Comparison of ENCODE assay signal across 23 mouse cellular contexts in the genomic region with DNA sequence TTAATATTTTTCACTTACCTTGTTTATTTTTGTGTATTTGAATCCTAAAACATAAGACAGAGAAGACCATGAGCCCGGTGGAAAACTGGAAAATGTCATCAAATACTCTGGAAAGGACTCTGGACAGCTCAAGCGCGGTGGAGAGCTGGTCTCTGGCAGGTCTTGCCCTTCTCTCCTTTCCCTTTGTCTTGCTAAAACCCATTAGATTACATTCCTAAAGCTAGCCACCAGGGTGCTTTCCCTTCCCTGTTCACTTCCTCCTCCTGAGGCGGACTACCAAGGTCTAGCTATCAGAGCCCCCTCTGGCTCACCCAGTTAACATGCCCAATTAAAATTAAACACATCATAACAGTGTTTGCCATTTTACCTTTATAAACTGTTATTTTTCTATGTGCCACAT.
DNase-seq lines count a peak whose midpoint lies in the region; ATAC-seq and TF ChIP-seq lines count a peak whose summit lies in the region.
"Had no signal": no experiment of that assay in that cellular context is flagged by ENCODE, and none has a peak within 500 bp of the region (broad histone marks: within the 10 kb centered on the region; RNA-seq: fewer than 3 reads in every experiment).

No protein-coding gene starts in this region.

- no peak for TF ChIP-seq EP300 in CH12.LX (IDR thresholded peaks at IDR 0.05; ENCODE audit: low read length)

- H3K4me1 ChIP-seq in CH12.LX (ENCODE audit: control insufficient read depth in 1 of 2, insufficient read depth in 2 of 2) (peaks cover 0 to 6% of the 10 kb centered on the region in 2 experiments; a peak in 1 of 4 replicates), E14TG2a.4 (replicated peaks; ENCODE audit: low read depth, low read length) (peaks cover 48% of the 10 kb centered on the region)
- H3K4me1 ChIP-seq: embryonic facial prominence, embryonic 12.5 days; forebrain, embryonic 15.5 days; hindbrain, embryonic 13.5 days had no signal

- dilution Hi-C loops in CH12.LX (cut with MboI; ENCODE audit: extremely low pct_ligation_motif_present, extremely low pct_unique_long_range_greater_than_20kb, low sequenced_read_pairs): no loop called here

- H3K4me2 ChIP-seq in CH12.LX (ENCODE audit: insufficient read depth, low read depth, poor library complexity, severe bottlenecking): no peak overlapping the region
- H3K4me2 ChIP-seq: embryonic facial prominence, embryonic 12.5 days; forebrain, embryonic 15.5 days; hindbrain, embryonic 13.5 days had no signal

- no peak overlapping the region for H3K9ac ChIP-seq in CH12.LX (ENCODE audit: insufficient read depth, low read depth)
- H3K9ac ChIP-seq: embryonic facial prominence, embryonic 12.5 days; forebrain, embryonic 15.5 days; hindbrain, embryonic 13.5 days had no signal

- peak; percentile 3 for DNase-seq in CH12.LX (ENCODE audit: extremely low read depth)
- peak; percentile 3 for DNase-seq in Muller cell, postnatal 12 days (ENCODE audit: inconsistent ontology term)
- DNase-seq in gastrocnemius, adult 18-20 months (ENCODE audit: low spot score): no peak
- DNase-seq in T-cell, adult 2 months (ENCODE audit: low spot score): no peak
- DNase-seq in thymus, postnatal 36 days: no peak
- DNase-seq: adrenal gland, postnatal 14 days; cerebellum, adult 11-12 months; cerebellum, adult 9-10 months; cerebellum, postnatal 25 days; gastrocnemius, postnatal 25 days; heart, adult 11 months; heart, postnatal 10 days; heart, postnatal 4 days; kidney, adult 11 months; kidney, adult 9 months had no signal

- H3K9me3 ChIP-seq in CH12.LX (replicated peaks; ENCODE audit: low read length): no peaks in the 10 kb centered on the region
- H3K9me3 ChIP-seq in E14TG2a.4 (ENCODE audit: low read length): no peaks in the 10 kb centered on the region
- H3K9me3 ChIP-seq: embryonic facial prominence, embryonic 12.5 days; forebrain, embryonic 15.5 days; hindbrain, embryonic 13.5 days had no signal

- peak; percentile 48 for ATAC-seq in granulocyte monocyte progenitor cell, adult 5-6 weeks (replicated peaks; ENCODE audit: poor library complexity, severe bottlenecking)
- ATAC-seq: activated CD4-positive, CD25-positive, alpha-beta regulatory T cell, adult 4 months; forebrain, embryonic 15.5 days; hindbrain, postnatal 0 days; Patski had no signal

- in situ Hi-C loops in CH12.LX (cut with MboI; ENCODE audit: low pct_ligation_motif_present, low pct_unique_long_range_greater_than_20kb, low sequenced_read_pairs): no loop called here

- H3K27me3 ChIP-seq in CH12.LX (replicated peaks) (no peaks in the 10 kb centered on the region), E14TG2a.4 (ENCODE audit: insufficient read depth, low read length) (peaks cover 7% of the 10 kb centered on the region; the same call in 1 of the 2 replicates)
- H3K27me3 ChIP-seq: embryonic facial prominence, embryonic 12.5 days; forebrain, embryonic 15.5 days; hindbrain, embryonic 13.5 days had no signal

- TF ChIP-seq CTCF in CH12.LX (conservative IDR thresholded peaks at IDR 0.05 in 1 of 2, IDR thresholded peaks at IDR 0.05 in 1 of 2; ENCODE audit: low read depth in 2 of 2, low read length in 2 of 2): no peak
- TF ChIP-seq CTCF in E14TG2a.4 (conservative IDR thresholded peaks at IDR 0.05; ENCODE audit: low read length): no peak

- H3K27ac ChIP-seq in CH12.LX (ENCODE audit: insufficient read depth, low read depth): no peak overlapping the region
- H3K27ac ChIP-seq: embryonic facial prominence, embryonic 12.5 days; forebrain, embryonic 15.5 days; hindbrain, embryonic 13.5 days; hindbrain, postnatal 0 days had no signal

- no peak for TF ChIP-seq POLR2A in CH12.LX (IDR thresholded peaks at IDR 0.05; ENCODE audit: low read depth, low read length)

- no peak for TF ChIP-seq RAD21 in CH12.LX (IDR thresholded peaks at IDR 0.05; ENCODE audit: low read depth, low read length)

- H3K4me3 ChIP-seq in CH12.LX (replicated peaks in 1 of 3; ENCODE audit: low read depth in 2 of 3, low read length in 2 of 3, poor library complexity in 1 of 3) (no peak overlapping the region), E14TG2a.4 (replicated peaks; ENCODE audit: low read length) (0 out of 2 replicates have a peak overlapping the region, but pooled peaks have one; percentile 39)
- H3K4me3 ChIP-seq: embryonic facial prominence, embryonic 12.5 days; forebrain, embryonic 15.5 days; hindbrain, embryonic 13.5 days had no signal

- no peaks in the 10 kb centered on the region for H3K36me3 ChIP-seq in CH12.LX (replicated peaks in 1 of 2; ENCODE audit: control insufficient read depth in 1 of 2, insufficient read depth in 1 of 2, low read length in 1 of 2)
- no peaks in the 10 kb centered on the region for H3K36me3 ChIP-seq in E14TG2a.4 (ENCODE audit: insufficient read depth, low read length)
- H3K36me3 ChIP-seq: embryonic facial prominence, embryonic 12.5 days; forebrain, embryonic 15.5 days; hindbrain, embryonic 13.5 days had no signal

- H3K79me2 ChIP-seq in CH12.LX (replicated peaks; ENCODE audit: control insufficient read depth, extremely low read depth, insufficient read depth, poor library complexity, severe bottlenecking): no peaks in the 10 kb centered on the region

TF ChIP-seq in CH12.LX, 34 proteins besides CTCF, POLR2A, EP300 and RAD21:
- TF ChIP-seq RCOR1 (conservative IDR thresholded peaks at IDR 0.05; ENCODE audit: low read depth, low read length) (no peak), TCF12 (IDR thresholded peaks at IDR 0.05; ENCODE audit: low read depth, low read length) (no peak), E2F4 (IDR thresholded peaks at IDR 0.05; ENCODE audit: insufficient replicate concordance, low read depth, low read length) (no peak), ETS1 (conservative IDR thresholded peaks at IDR 0.05; ENCODE audit: low read depth, low read length) (no peak), TBP (conservative IDR thresholded peaks at IDR 0.05; ENCODE audit: low read depth, low read length) (no peak), KAT2A (IDR thresholded peaks at IDR 0.05; ENCODE audit: insufficient replicate concordance, low read length) (no peak)

Comparison
In these comparisons a context has a peak if more than half of its experiments do, and no peak if none do; other contexts are left out.
1. DNase-seq: peak in CH12.LX (single experiment) and Muller cell, postnatal 12 days (single experiment); none in gastrocnemius, adult 18-20 months (single experiment), T-cell, adult 2 months (single experiment) and thymus, postnatal 36 days (0 of 2).